In the genomic region with DNA sequence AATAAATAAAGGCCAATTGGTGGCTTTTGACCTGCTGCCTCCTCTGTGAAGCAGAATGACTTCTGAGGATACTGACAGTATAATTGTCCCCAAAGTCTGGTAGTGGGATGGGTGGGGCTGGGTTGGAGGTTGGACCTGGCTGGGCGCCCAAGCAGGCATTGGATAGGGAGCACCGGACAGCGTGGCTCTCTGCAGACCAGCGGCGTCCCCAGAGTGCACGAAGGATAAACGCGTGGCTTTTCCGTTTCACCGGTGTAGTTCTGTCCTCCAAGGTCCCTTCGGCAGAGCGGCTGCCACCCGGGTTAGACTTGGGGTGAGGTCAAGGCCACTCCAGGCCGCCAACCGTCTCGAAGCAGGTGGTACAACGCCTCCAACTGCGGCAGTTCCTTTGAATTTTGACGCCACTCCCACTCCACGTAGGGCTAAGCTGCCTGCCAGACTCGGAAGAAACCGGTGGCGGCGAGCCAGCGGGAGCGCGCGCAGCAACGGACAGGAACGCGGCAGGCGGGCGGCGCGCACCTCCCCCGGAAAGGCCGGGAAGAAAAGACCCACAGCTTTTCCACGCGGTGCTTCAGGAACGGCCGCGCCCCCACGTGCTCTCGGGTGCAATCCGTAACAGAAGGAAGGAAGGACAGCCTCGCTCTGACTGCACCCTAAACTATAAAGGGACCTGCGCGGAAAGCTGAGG, we compare ENCODE assay signal across 8 mouse cellular contexts. TPM values are rescaled to one million over a fixed set of nuclear protein-coding genes. Genes with fewer than 3 reads are reported as not detected.
DNase-seq lines count a peak whose midpoint lies in the region; ATAC-seq lines count a peak whose summit lies in the region.

No protein-coding gene starts in this region.

- intact Hi-C loops in gastrocnemius, postnatal 14 days (cut with DNase I; ENCODE audit: low total_unique reads): no loop called here
- intact Hi-C loops in left cerebral cortex, postnatal 14 days (cut with DNase I): no loop called here

- DNase-seq in adrenal gland, adult (ENCODE audit: inconsistent age in 2 of 2, low spot score in 1 of 2): peak; percentile 86 to 95
- DNase-seq in embryo, embryonic 11 days: peak; percentile 82
- peak; percentile 74 for DNase-seq in gastrocnemius, postnatal 14 days
- DNase-seq in left cerebral cortex, postnatal 14 days (ENCODE audit: low spot score in 2 of 2): peak; percentile 88 to 92
- DNase-seq in right cerebral cortex, postnatal 36 days (ENCODE audit: low spot score in 2 of 2): peak; percentile 74 to 82
- peak; percentile 62 for DNase-seq in yolk sac, embryonic 10.5 days (ENCODE audit: low spot score)

- ATAC-seq in inflammation-experienced regulatory T-cells, adult 6 months: peak; percentile 70
- peak; percentile 78 for ATAC-seq in megakaryocyte progenitor cell, adult 5-6 weeks (replicated peaks; ENCODE audit: poor library complexity)

RNA-seq across cellular contexts. Expression of gene Crtap, which starts 22.5 kb away (rescaled TPM):
- total RNA-seq in gastrocnemius, postnatal 14 days (2021): 10 to 100 TPM; 33.4 to 43.6 TPM
- 1 to 10 TPM; 2.5 to 3.9 (median 3.1) TPM for polyA plus RNA-seq in inflammation-experienced regulatory T-cells, adult 6 months (2017; shearing (Covaris generic))
- total RNA-seq in left cerebral cortex, postnatal 14 days (2021): 1 to 10 TPM; 8.0 to 8.6 TPM
- total RNA-seq in megakaryocyte progenitor cell, adult 5-6 weeks (2015): 79.4 and 90.2 TPM in 2 replicates
- 22.0 and 33.4 TPM in 2 replicates for total RNA-seq in megakaryocyte progenitor cell, adult 5-6 weeks (2017)

RNA-seq across cellular contexts. Expression of gene Glb1, which starts 32.9 kb away (rescaled TPM):
- total RNA-seq in gastrocnemius, postnatal 14 days (2021): 10 to 100 TPM in 1 of 2 experiments, 1 to 10 TPM in 1; 9.9 to 10.3 TPM
- 10 to 100 TPM; 30.2 to 38.0 (median 34.6) TPM for polyA plus RNA-seq in inflammation-experienced regulatory T-cells, adult 6 months (2017; shearing (Covaris generic))
- total RNA-seq in left cerebral cortex, postnatal 14 days (2021): 10 to 100 TPM; 28.1 to 30.2 TPM
- total RNA-seq in megakaryocyte progenitor cell, adult 5-6 weeks (2015): 40.1 and 42.1 TPM in 2 replicates
- 36.3 and 38.4 TPM in 2 replicates for total RNA-seq in megakaryocyte progenitor cell, adult 5-6 weeks (2017)

RNA-seq across cellular contexts. Expression of gene Tmppe, which starts 33.0 kb away (rescaled TPM):
- total RNA-seq in gastrocnemius, postnatal 14 days (2021): 1 to 10 TPM; 1.8 to 2.3 TPM
- polyA plus RNA-seq in inflammation-experienced regulatory T-cells, adult 6 months (2017; shearing (Covaris generic)): 10 to 100 TPM in 2 of 3 experiments, 1 to 10 TPM in 1; 9.9 to 14.3 (median 12.1) TPM
- total RNA-seq in left cerebral cortex, postnatal 14 days (2021): 10 to 100 TPM in 1 of 2 experiments, 1 to 10 TPM in 1; 9.4 to 10.4 TPM
- total RNA-seq in megakaryocyte progenitor cell, adult 5-6 weeks (2015): 2.4 and 3.4 TPM in 2 replicates
- total RNA-seq in megakaryocyte progenitor cell, adult 5-6 weeks (2017): 4.6 and 5.0 TPM in 2 replicates

RNA-seq across cellular contexts. Expression of gene Bcl2a1c, which starts 38.0 kb away (rescaled TPM):
- not detected for total RNA-seq in gastrocnemius, postnatal 14 days (2021)
- polyA plus RNA-seq in inflammation-experienced regulatory T-cells, adult 6 months (2017; shearing (Covaris generic)): 1 to 10 TPM in 2 of 3 experiments, not detected in 1; 3.4 to 5.9 TPM
- total RNA-seq in left cerebral cortex, postnatal 14 days (2021): not detected
- total RNA-seq in megakaryocyte progenitor cell, adult 5-6 weeks (2015): not detected in 2 replicates
- not detected in 2 replicates for total RNA-seq in megakaryocyte progenitor cell, adult 5-6 weeks (2017)

Comparison
In these comparisons a context has a peak if more than half of its experiments do, and no peak if none do; other contexts are left out.
1. Peak in every context shown above with its lines: DNase-seq and ATAC-seq.